Comparison of ENCODE assay signal across 10 mouse cellular contexts in the genomic region with DNA sequence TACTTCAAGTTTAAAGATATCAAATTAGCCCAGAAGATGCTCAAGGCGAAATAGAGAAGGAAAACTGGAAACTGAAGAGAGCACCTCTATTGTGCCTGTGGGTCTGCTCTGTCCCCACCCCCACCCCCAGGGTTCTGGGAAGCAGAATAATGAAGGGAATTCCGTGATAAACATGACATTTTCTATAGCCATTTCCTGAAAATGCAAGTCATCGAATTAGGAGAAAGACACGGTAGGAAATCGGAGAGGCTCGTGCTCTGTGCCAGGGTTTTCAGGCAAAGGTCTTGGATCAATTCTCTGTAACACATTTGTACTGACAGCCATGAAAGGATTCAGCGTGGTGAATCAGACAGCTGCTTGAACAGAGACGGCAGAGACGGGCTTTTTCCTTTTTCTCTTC.
DNase-seq lines count a peak whose midpoint lies in the region; ATAC-seq lines count a peak whose summit lies in the region.
"Had no signal": no experiment of that assay in that cellular context is flagged by ENCODE, and none has a peak within 500 bp of the region (broad histone marks: within the 10 kb centered on the region; RNA-seq: fewer than 3 reads in every experiment).

No protein-coding gene starts in this region.

- no peak for DNase-seq in kidney, adult 9 months
- peak; percentile 77 for DNase-seq in Muller cell, postnatal 12 days (ENCODE audit: inconsistent ontology term)
- peak; percentile 44 for DNase-seq in midbrain, embryonic 10.5 days (ENCODE audit: low spot score)
- DNase-seq in heart, embryonic 10.5 days (ENCODE audit: low spot score) = no peak

- WGBS in kidney, embryonic 14.5 days = 31% methylated on average over 9 of the region's 9 CpGs
- WGBS in embryonic facial prominence, embryonic 13.5 days = 9% methylated on average over 9 of the region's 9 CpGs
- WGBS in midbrain, embryonic 10.5 days = 40% methylated on average over 9 of the region's 9 CpGs
- 56% methylated on average over 9 of the region's 9 CpGs for WGBS in intestine, embryonic 16.5 days
- 63% methylated on average over 9 of the region's 9 CpGs for WGBS in heart, embryonic 10.5 days

- no peaks in the 10 kb centered on the region for H3K27me3 ChIP-seq in kidney, embryonic 14.5 days (ENCODE audit: control insufficient read depth, insufficient read depth, low read length)
- H3K27me3 ChIP-seq in embryonic facial prominence, embryonic 13.5 days = no peaks in the 10 kb centered on the region
- peaks cover 94% of the 10 kb centered on the region for H3K27me3 ChIP-seq in midbrain, embryonic 10.5 days (ENCODE audit: low read depth, poor library complexity, severe bottlenecking)
- no peaks in the 10 kb centered on the region for H3K27me3 ChIP-seq in intestine, embryonic 16.5 days (replicated peaks; ENCODE audit: control insufficient read depth, insufficient read depth, low read length)
- H3K27me3 ChIP-seq in heart, embryonic 10.5 days (ENCODE audit: insufficient read depth, poor library complexity, severe bottlenecking) = no peaks in the 10 kb centered on the region

- H3K36me3 ChIP-seq in kidney, embryonic 14.5 days (ENCODE audit: control insufficient read depth, insufficient read depth, low read length) = no peaks in the 10 kb centered on the region
- H3K36me3 ChIP-seq in embryonic facial prominence, embryonic 13.5 days = no peaks in the 10 kb centered on the region
- H3K36me3 ChIP-seq in midbrain, embryonic 10.5 days = no peaks in the 10 kb centered on the region
- no peaks in the 10 kb centered on the region for H3K36me3 ChIP-seq in intestine, embryonic 16.5 days (ENCODE audit: control insufficient read depth, insufficient read depth, low read length)
- no peaks in the 10 kb centered on the region for H3K36me3 ChIP-seq in heart, embryonic 10.5 days

- H3K4me2 ChIP-seq in kidney, embryonic 14.5 days (replicated peaks; ENCODE audit: low read depth, low read length) = no peak overlapping the region; the same call in 1 of the 2 replicates
- H3K4me2 ChIP-seq in embryonic facial prominence, embryonic 13.5 days = peak overlapping the region; percentile 19
- H3K4me2 ChIP-seq in intestine, embryonic 16.5 days (ENCODE audit: low read depth, low read length) = no peak overlapping the region

- no peak overlapping the region for H3K9ac ChIP-seq in kidney, embryonic 14.5 days (ENCODE audit: low read depth, low read length)
- H3K9ac ChIP-seq in embryonic facial prominence, embryonic 13.5 days = no peak overlapping the region
- no peak overlapping the region for H3K9ac ChIP-seq in intestine, embryonic 16.5 days (ENCODE audit: low read depth, low read length)

- ATAC-seq in kidney, embryonic 14.5 days (ENCODE audit: low FRiP score, low TSS enrichment) = peak; percentile 70; the same call in 1 of the 2 replicates
- ATAC-seq in embryonic facial prominence, embryonic 13.5 days (ENCODE audit: insufficient number of reproducible peaks, insufficient read depth, low FRiP score, low TSS enrichment, low read depth) = no peak
- no peak for ATAC-seq in intestine, embryonic 16.5 days
- ATAC-seq in granulocyte monocyte progenitor cell, adult 5-6 weeks (replicated peaks; ENCODE audit: poor library complexity, severe bottlenecking) = no peak
- ATAC-seq: CD4-positive, CD25-positive, alpha-beta regulatory T cell, adult 4 months; lung, postnatal 0 days had no signal

- H3K4me1 ChIP-seq in kidney, embryonic 14.5 days (ENCODE audit: control insufficient read depth, insufficient read depth, low read length) = peaks cover 7% of the 10 kb centered on the region; the same call in 1 of the 2 replicates
- peaks cover 39% of the 10 kb centered on the region for H3K4me1 ChIP-seq in embryonic facial prominence, embryonic 13.5 days
- H3K4me1 ChIP-seq in midbrain, embryonic 10.5 days = peaks cover 26% of the 10 kb centered on the region
- H3K4me1 ChIP-seq in intestine, embryonic 16.5 days (ENCODE audit: control insufficient read depth, insufficient read depth, low read length) = no peaks in the 10 kb centered on the region
- no peaks in the 10 kb centered on the region for H3K4me1 ChIP-seq in heart, embryonic 10.5 days

- no peak overlapping the region for H3K4me3 ChIP-seq in kidney, embryonic 14.5 days (ENCODE audit: low read length)
- no peak overlapping the region for H3K4me3 ChIP-seq in embryonic facial prominence, embryonic 13.5 days
- no peak overlapping the region for H3K4me3 ChIP-seq in midbrain, embryonic 10.5 days
- no peak overlapping the region for H3K4me3 ChIP-seq in intestine, embryonic 16.5 days (ENCODE audit: low read length)
- H3K4me3 ChIP-seq in heart, embryonic 10.5 days = no peak overlapping the region

- H3K27ac ChIP-seq in kidney, embryonic 14.5 days (ENCODE audit: low read depth, low read length) = no peak overlapping the region
- H3K27ac ChIP-seq in embryonic facial prominence, embryonic 13.5 days = no peak overlapping the region
- H3K27ac ChIP-seq in midbrain, embryonic 10.5 days (replicated peaks) = no peak overlapping the region
- no peak overlapping the region for H3K27ac ChIP-seq in intestine, embryonic 16.5 days (ENCODE audit: low read length)
- H3K27ac ChIP-seq in heart, embryonic 10.5 days = no peak overlapping the region

- H3K9me3 ChIP-seq in kidney, embryonic 14.5 days (ENCODE audit: control insufficient read depth, low read length) = no peaks in the 10 kb centered on the region
- no peaks in the 10 kb centered on the region for H3K9me3 ChIP-seq in embryonic facial prominence, embryonic 13.5 days
- no peaks in the 10 kb centered on the region for H3K9me3 ChIP-seq in midbrain, embryonic 10.5 days (replicated peaks)
- no peaks in the 10 kb centered on the region for H3K9me3 ChIP-seq in intestine, embryonic 16.5 days (ENCODE audit: control insufficient read depth, low read length)
- no peaks in the 10 kb centered on the region for H3K9me3 ChIP-seq in heart, embryonic 10.5 days

Comparison
In these comparisons a context has a peak if more than half of its experiments do, and no peak if none do; other contexts are left out.
1. DNase-seq: peak in Muller cell, postnatal 12 days (single experiment) and midbrain, embryonic 10.5 days (single experiment); none in kidney, adult 9 months (single experiment) and heart, embryonic 10.5 days (single experiment).